Mouse (Mus musculus) right cerebral cortex, postnatal 25 days (tissue): Measurements from ENCODE around the gene Strap.

Experiments
- DNase-seq: peaks from one replicate; pipeline ENCODE4 v3.0.0; 2022

Gene Strap

GRCm38 (mm10) chr6:137723898-137724297 is 11.0 kb upstream of the Strap start:
- no peak for DNase-seq

GRCm38 (mm10) chr6:137734460-137734845 is 425 bp upstream of the Strap start:
- DNase-seq, result no peak

- no peak for DNase-seq
Observed at GRCm38 (mm10) chr6:137735671-137736238, 877 bp downstream of the Strap start.

- DNase-seq, result no peak
Observed at GRCm38 (mm10) chr6:137740972-137741371, 6.1 kb downstream of the Strap start.

GRCm38 (mm10) chr6:137744700-137745099 is 9.8 kb downstream of the Strap start:
- no peak for DNase-seq

- no peak for DNase-seq
Observed at GRCm38 (mm10) chr6:137747174-137747928, 12.5 kb downstream of the Strap start.

- DNase-seq, result no peak
Observed at GRCm38 (mm10) chr6:137751551-137752274, 16.8 kb downstream of the Strap start.

- no peak for DNase-seq
Observed at GRCm38 (mm10) chr6:137752275-137752655, 17.4 kb downstream of the Strap start.

GRCm38 (mm10) chr6:137754056-137754856 is 19.4 kb downstream of the Strap start, which contains the start of gene Dera:
TSS of gene Dera (plus strand) at chr6:137754546.
- no peak for DNase-seq

- no peak for DNase-seq
Observed at GRCm38 (mm10) chr6:137754857-137755232, 20.0 kb downstream of the Strap start.

- DNase-seq, result no peak
Observed at GRCm38 (mm10) chr6:137756310-137756709, 21.4 kb downstream of the Strap start.

- DNase-seq, result no peak
Observed at GRCm38 (mm10) chr6:137757891-137758290, 23.0 kb downstream of the Strap start.

- no peak for DNase-seq
Observed at GRCm38 (mm10) chr6:137759681-137760080, 24.8 kb downstream of the Strap start.

GRCm38 (mm10) chr6:137760966-137761365 is 26.1 kb downstream of the Strap start:
- DNase-seq, result peak; percentile 21

- DNase-seq, result no peak
Observed at GRCm38 (mm10) chr6:137764572-137765210, 29.8 kb downstream of the Strap start.

GRCm38 (mm10) chr6:137766177-137766576 is 31.3 kb downstream of the Strap start:
- no peak for DNase-seq

GRCm38 (mm10) chr6:137771621-137772250 is 36.9 kb downstream of the Strap start:
- no peak for DNase-seq

- no peak for DNase-seq
Observed at GRCm38 (mm10) chr6:137772918-137773636, 38.2 kb downstream of the Strap start.

GRCm38 (mm10) chr6:137773637-137774028 is 38.8 kb downstream of the Strap start:
- DNase-seq, result no peak

GRCm38 (mm10) chr6:137774166-137774565 is 39.3 kb downstream of the Strap start:
- no peak for DNase-seq

- DNase-seq, result no peak
Observed at GRCm38 (mm10) chr6:137775159-137775558, 40.3 kb downstream of the Strap start.
